Mouse (Mus musculus) kidney, postnatal 25 days (tissue): ENCODE measurements around the gene Cfap221.

Source experiments
- DNase-seq, 2 experiments: peaks; one replicate each; pipeline ENCODE4 v3.0.0; 2021; ENCODE audit warnings: mixed read lengths in 2 of 2

The Cfap221 gene

DNA sequence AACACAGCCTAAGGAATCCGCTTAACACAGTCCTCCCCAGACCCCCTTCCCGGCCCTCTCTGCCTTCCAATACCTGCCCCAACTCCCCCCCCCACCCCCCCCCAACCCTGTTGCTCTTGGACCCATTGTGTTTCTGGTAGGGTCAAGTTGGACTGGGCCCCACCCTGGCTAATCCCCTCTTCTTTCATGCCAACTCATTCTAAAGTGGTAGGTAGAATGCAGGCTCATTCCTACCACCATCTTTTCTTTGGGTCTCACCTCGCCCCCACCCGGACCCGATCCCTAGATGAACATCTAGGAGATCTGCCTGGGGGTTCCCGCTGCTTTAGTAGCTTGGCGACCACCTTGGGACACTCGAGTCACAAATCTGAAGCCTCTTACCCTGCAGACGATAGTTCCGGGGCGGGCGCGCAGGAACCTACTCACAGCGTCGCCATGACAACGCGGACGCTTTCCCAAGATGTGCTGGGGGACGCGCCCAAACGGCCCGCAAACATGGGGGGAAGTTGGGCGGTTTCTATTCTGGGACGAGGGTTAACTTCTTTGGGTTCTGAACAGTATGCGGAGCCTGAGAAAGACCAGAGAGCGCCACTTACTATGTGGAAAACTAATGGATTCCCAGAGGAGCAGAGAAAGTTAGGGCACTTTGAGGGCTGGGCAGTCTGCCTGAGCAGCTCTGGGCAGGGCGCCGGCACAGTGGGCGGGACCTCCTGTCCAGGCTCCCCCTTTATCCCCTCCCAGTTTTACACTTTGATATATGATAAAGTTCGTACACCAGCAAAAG, at the start of gene Cfap221:
Cfap221 (minus strand) TSS at position 437 of the 784 bp plus-strand sequence.
- DNase-seq, result peak; percentile 70 to 80

DNA sequence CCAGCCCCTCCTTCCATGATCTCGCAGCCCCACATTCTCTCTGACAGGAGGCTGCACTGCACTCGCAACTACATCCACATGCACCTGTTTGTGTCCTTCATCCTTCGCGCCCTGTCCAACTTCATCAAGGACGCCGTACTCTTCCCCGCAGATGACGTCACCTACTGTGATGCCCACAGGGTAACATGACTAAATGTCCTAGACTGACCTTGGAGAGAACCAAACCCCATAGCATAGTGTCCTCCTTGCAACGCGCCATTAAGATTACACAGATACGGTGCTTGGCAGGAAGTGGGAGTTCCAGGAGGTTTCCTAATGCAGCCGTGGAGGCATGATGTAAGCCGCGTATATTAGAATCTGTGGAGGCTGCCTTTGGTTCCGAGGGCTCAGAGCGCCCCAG, 47.5 kb upstream of the Cfap221 start:
- DNase-seq, result peak in 1 of 2 experiments; percentile 37

- DNase-seq, result no peak
Measured at GRCm38 (mm10) chr1:120042421-120042820, 45.4 kb upstream of the Cfap221 start.

DNA sequence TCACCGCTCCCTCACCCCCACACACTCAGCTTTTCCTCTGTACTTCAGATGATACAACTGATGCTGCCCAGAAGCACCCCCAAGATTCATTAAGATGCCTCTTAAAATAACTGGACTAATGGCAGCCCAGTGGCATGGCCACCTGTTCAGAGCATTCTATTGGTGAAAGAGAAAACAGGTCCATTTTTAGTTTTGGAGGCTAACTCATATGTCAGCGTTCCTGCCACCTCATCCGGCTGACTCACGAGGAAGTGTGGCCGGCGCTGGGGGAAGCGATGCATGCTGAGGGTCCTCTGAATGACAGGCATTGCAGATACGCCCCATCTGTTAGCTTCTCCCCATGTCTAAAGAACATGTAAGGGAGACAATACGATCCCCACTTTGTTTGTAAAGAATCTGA, 41.6 kb upstream of the Cfap221 start:
- DNase-seq, result no peak

GRCm38 (mm10) chr1:120037021-120037683, 40.1 kb upstream of the Cfap221 start:
- DNase-seq, result peak; percentile 75 to 78

DNA sequence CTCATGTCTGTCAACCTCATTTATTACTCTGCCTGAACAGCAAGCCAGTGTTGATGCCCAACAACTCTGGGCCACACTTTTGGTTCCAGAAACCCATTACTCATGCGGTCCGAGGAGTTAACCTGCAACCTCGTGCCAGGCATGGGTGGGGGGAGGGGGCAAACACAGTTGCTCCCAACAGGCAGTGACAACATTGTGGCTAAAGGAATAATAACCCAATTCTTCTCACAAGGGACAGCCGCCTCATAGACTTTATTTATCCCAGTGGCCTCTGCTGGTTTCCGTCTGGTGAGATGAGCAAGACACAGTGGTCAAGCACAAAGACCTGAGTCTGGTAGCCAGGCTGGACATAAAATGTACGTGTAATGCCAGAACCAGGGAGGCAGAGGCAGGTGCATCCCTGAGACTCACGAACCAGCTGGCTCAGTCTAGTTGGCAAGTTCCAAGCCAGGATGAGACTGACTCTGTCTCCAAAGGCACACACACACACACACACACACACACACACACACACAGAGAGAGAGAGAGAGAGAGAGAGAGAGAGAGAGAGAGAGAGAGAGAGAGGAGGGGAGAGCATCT, 38.5 kb upstream of the Cfap221 start:
- DNase-seq, result no peak

- DNase-seq, result no peak
Measured at GRCm38 (mm10) chr1:120034793-120035192, 37.8 kb upstream of the Cfap221 start.

GRCm38 (mm10) chr1:120033469-120033854, 36.4 kb upstream of the Cfap221 start:
- no peak for DNase-seq

GRCm38 (mm10) chr1:120032804-120033468, 35.9 kb upstream of the Cfap221 start:
- DNase-seq, result peak; percentile 96

GRCm38 (mm10) chr1:120030474-120030873, 33.4 kb upstream of the Cfap221 start:
- DNase-seq, result no peak

GRCm38 (mm10) chr1:120027693-120028092, 30.7 kb upstream of the Cfap221 start:
- peak; percentile 75 to 84 for DNase-seq

DNA sequence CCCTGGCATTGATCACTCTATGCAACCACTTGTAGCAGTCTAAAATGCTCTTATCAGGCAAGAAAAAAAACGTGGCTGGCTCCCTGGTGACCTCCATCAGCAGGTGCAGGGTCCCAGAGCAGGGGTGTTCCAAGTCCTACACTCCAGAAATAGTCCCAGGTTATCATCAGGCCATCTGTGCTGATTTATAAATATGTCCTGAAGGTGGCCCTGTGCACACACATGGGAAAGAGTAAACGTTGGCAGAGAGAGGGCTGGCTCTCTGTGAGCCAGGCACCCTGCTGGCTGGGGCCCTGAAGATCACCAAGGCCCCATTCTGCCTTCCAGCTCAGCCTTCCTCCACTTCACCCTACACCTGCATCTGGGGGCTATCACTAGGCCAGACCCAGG, 28.0 kb upstream of the Cfap221 start:
- DNase-seq, result peak in 1 of 2 experiments; percentile 33

GRCm38 (mm10) chr1:120024331-120025049, 27.5 kb upstream of the Cfap221 start:
- peak; percentile 79 to 84 for DNase-seq

- DNase-seq, result no peak
Measured at GRCm38 (mm10) chr1:120021951-120022350, 24.9 kb upstream of the Cfap221 start.

- DNase-seq, result no peak
Measured at GRCm38 (mm10) chr1:120020322-120020897, 23.4 kb upstream of the Cfap221 start.

GRCm38 (mm10) chr1:120019428-120019827, 22.4 kb upstream of the Cfap221 start:
- no peak for DNase-seq

DNA sequence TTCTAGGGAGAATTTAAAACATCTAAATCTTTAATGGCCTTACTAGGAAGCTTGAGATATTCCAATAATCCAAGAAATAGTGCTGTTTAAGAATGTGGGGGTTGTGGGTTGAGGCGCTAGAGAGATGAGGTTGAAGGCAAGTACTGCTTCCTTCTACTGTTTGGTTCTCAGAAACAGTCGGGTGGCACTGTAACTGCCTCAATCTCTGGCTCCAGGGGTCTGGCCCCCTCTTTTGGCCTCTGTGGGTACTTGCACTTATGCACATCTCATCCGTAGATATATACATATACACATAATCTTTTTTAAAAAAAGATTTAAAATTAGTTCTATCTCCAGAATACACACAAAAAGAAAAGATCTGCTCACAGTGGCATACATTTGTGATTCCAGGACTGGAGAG, 21.9 kb upstream of the Cfap221 start:
- no peak for DNase-seq

- peak; percentile 55 to 59 for DNase-seq
Measured at GRCm38 (mm10) chr1:120016240-120016639, 19.2 kb upstream of the Cfap221 start.

- peak; percentile 72 to 82 for DNase-seq
Measured at GRCm38 (mm10) chr1:120013111-120013510, 16.1 kb upstream of the Cfap221 start.

DNA sequence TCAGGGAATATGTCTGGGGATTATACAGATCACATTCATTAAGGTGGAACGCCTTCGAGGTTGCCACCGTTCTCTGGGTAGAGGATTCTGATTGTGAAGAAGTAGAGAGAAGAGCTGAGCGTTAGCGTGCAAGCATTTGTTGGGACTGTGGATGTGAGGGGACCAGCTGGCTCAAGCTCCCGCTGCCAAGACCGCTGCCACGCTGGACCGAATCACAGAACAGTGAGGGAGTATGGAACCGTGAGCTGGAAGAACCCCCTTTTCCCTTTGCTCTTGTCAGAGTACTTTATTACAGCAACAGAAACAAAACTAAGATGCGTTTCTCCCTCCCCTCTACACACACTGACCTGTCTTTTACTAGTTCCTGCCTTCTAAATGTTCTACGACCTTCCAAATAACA, 15.6 kb upstream of the Cfap221 start:
- no peak for DNase-seq

GRCm38 (mm10) chr1:120007851-120008588, 11.0 kb upstream of the Cfap221 start:
- DNase-seq, result no peak
